Mouse (Mus musculus) thymus, adult 2 months (tissue): Measurements from ENCODE around the gene Tex22.

Experiments used
- CTCF ChIP-seq: fragments of 200-500 bp; IDR thresholded peaks from 2 replicates; pipeline ENCODE4 v1.5.1; 2012; ENCODE audit warnings: mild to moderate bottlenecking, control low read depth, low read length, moderate library complexity, borderline replicate concordance; ENCODE audit not compliant: control insufficient read depth, poor library complexity, insufficient read depth; ENCODE audit errors: extremely low read depth
- POLR2A ChIP-seq: fragments of 200-500 bp; IDR thresholded peaks from 2 replicates; pipeline ENCODE4 v1.6.1; 2012; ENCODE audit warnings: mild to moderate bottlenecking, low read length, control low read depth, moderate library complexity; ENCODE audit not compliant: control insufficient read depth, poor library complexity, insufficient read depth; ENCODE audit errors: extremely low read depth

GRCm38 (mm10) chr12:113135401-113135800, 61.1 kb downstream of the Tex22 start:
- TF ChIP-seq CTCF = no peak
- TF ChIP-seq POLR2A = no peak
